Mouse (Mus musculus) frontal cortex, adult (tissue): ENCODE data around the gene Brd1.

ENCODE experiments used
- ATAC-seq: cut with Nextera tagmentation; 2 replicates; pipeline ENCODE4 v1.9.2; 2017; ENCODE audit warnings: mild to moderate bottlenecking, moderate library complexity, mixed read lengths; ENCODE audit not compliant: low TSS enrichment

Brd1 gene

GRCm38 (mm10) chr15:88688120-88688519 is 45.9 kb downstream of the Brd1 start:
- ATAC-seq, result no peak

- ATAC-seq, result no peak
Measured at GRCm38 (mm10) chr15:88686725-88687124, 47.3 kb downstream of the Brd1 start.

GRCm38 (mm10) chr15:88684039-88684438 is 50.0 kb downstream of the Brd1 start:
- no peak for ATAC-seq

- no peak for ATAC-seq
Measured at GRCm38 (mm10) chr15:88680931-88681330, 53.1 kb downstream of the Brd1 start.

GRCm38 (mm10) chr15:88677568-88677967 is 56.5 kb downstream of the Brd1 start:
- peak; percentile 84 for ATAC-seq

GRCm38 (mm10) chr15:88675998-88676397 is 58.0 kb downstream of the Brd1 start:
- ATAC-seq, result no peak

- ATAC-seq, result no peak
Measured at GRCm38 (mm10) chr15:88668693-88669092, 65.3 kb downstream of the Brd1 start.

- ATAC-seq, result no peak
Measured at GRCm38 (mm10) chr15:88667653-88668052, 66.4 kb downstream of the Brd1 start.

- no peak for ATAC-seq
Measured at GRCm38 (mm10) chr15:88665846-88666245, 68.2 kb downstream of the Brd1 start.

- no peak for ATAC-seq
Measured at GRCm38 (mm10) chr15:88663041-88663440, 71.0 kb downstream of the Brd1 start.

- peak; percentile 57 for ATAC-seq
Measured at GRCm38 (mm10) chr15:88662111-88662850, 71.8 kb downstream of the Brd1 start.

- ATAC-seq, result no peak
Measured at GRCm38 (mm10) chr15:88661654-88662053, 72.4 kb downstream of the Brd1 start.

- no peak for ATAC-seq
Measured at GRCm38 (mm10) chr15:88652006-88652405, 82.0 kb downstream of the Brd1 start.

GRCm38 (mm10) chr15:88651019-88651418 is 83.0 kb downstream of the Brd1 start:
- ATAC-seq, result peak; percentile 89
